Mouse (Mus musculus): Measurements from ENCODE around the gene Rpl7a.

DNA sequence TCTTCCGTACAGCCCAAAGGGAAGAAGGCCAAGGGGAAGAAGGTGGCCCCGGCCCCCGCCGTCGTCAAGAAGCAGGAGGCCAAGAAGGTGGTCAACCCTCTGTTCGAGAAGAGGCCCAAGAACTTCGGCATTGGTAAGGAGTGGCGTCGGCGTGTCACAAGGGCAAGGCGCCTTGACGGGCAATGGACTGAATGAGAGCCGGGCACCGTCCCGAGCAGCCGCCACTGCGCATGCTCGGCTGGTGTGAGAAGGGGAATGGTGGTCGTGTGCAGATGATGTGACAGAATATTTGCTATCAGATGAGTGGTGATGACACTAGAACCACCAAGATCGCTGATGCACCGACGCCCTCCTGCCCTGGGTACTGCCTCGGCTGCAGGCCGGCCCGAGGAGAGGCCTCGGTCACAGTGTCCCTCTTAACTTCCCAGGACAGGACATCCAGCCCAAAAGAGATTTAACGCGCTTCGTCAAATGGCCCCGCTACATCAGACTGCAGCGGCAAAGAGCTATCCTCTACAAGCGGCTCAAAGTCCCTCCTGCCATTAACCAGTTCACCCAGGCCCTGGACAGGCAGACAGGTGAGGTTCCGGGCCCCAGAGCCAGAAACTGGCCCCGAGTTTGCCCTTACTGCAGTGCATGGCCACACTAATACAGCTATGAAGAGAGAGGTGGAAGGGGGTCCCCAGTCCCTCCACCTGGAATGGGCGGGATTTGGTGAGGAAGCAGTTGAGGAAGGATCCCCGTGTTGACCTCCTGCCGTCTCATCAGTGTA is 616 bp downstream of the Rpl7a start:
- no peak for TF ChIP-seq CTCF (IDR thresholded peaks at IDR 0.05; ENCODE audit: control insufficient read depth, insufficient read depth, insufficient read length)
- TF ChIP-seq USF1 (IDR thresholded peaks at IDR 0.05; ENCODE audit: low read depth), result no peak
- TF ChIP-seq CEBPB (IDR thresholded peaks at IDR 0.05; ENCODE audit: low read depth), result no peak
- peak; percentile 11 for TF ChIP-seq MAX (IDR thresholded peaks at IDR 0.05)
- no peak for TF ChIP-seq MYOD1 (IDR thresholded peaks at IDR 0.05; ENCODE audit: control insufficient read depth, insufficient read length, low read depth)
